Mouse (Mus musculus): ENCODE measurements around the gene Tcap.

DNA sequence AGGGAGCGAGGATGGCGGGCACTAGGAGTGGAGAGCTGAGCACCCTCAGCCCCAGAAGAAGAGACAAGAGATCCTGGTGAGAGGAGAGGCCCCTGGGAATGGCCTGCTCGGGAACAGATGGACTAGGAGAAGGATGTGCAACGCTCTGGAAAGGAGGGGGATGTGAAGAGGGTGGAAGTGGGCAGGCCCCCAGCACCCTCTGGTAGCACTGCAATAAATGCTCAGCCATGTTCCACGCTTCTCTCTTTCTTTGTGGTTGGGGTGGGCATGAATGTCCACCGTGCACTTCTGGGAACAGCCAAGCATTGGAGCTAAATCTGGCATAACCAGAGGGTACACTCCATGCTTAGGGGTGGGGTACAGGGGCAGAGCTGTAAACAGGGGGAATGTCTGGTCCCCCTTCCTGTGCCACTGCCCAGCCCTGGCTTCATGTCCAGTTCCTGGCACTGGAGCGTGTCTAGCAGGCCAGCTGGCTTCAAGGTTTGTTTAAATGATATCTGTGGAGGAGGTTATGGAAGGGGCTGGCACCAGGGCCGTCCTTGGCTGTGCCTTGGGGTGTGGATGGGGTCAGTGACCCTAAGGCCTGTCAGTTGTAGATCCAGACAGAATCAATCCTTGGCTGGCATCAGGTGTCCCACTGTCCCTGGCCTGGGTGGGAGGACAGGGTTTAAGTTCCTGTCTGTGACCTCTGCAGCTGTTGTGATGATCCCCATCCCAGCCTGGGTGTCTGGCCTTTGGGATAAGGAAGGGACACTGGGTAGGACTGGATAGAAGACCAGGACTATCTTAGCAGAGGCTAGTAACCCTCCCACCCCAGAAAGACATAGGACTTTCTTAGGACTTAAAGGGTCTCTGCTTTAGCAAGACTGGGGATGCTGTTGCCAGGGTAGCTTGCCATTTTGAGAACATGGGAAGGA, 1.4 kb downstream of the Tcap start:
- TF ChIP-seq GATA1 (IDR thresholded peaks at IDR 0.05; ENCODE audit: low read length) (no peak), TAL1 (IDR thresholded peaks at IDR 0.05; ENCODE audit: low read length) (no peak)
